Mouse (Mus musculus) olfactory bulb, adult 2 months (tissue): ENCODE data around the gene Tbata. TPM values are rescaled to one million over a fixed set of nuclear protein-coding genes. Genes with fewer than 3 reads are reported as not detected.
A peak's percentile ranks its signal among the peaks of the same experiment; 100 is the strongest.

Source experiments
- H3K27ac ChIP-seq: fragments of 200-500 bp; 2 replicates; pipeline ENCODE4 v1.5.1; 2012; ENCODE audit warnings: low read depth, low read length; ENCODE audit not compliant: insufficient read depth
- H3K4me1 ChIP-seq: fragments of 200-500 bp; 2 replicates; pipeline ENCODE4 v1.6.1; 2012; ENCODE audit warnings: low read length; ENCODE audit not compliant: control insufficient read depth, insufficient read depth
- H3K4me3 ChIP-seq: fragments of 200-500 bp; 2 replicates; pipeline ENCODE4 v1.5.1; 2012; ENCODE audit warnings: mild to moderate bottlenecking, low read depth, low read length, moderate library complexity; ENCODE audit not compliant: insufficient read depth
- CTCF ChIP-seq: fragments of 200-500 bp; IDR thresholded peaks from 2 replicates; pipeline ENCODE4 v1.5.1; 2012; ENCODE audit warnings: low read depth, mild to moderate bottlenecking, low read length, moderate library complexity; ENCODE audit not compliant: insufficient read depth
- POLR2A ChIP-seq: fragments of 200-500 bp; IDR thresholded peaks from 2 replicates; pipeline ENCODE4 v1.6.1; 2012; ENCODE audit warnings: mild to moderate bottlenecking, low read depth, low read length, moderate library complexity; ENCODE audit not compliant: insufficient read depth
- WGBS: fragments of 180-500 bp; shearing (Covaris S2); methylation state at CpG from one replicate; pipeline ENCODE4 v1.1.7; 2018; 5-methylcytosine and 5-hydroxymethylcytosine counted together
- polyA plus RNA-seq: library from polyadenylated mRNA; stranded (reverse); fragments of >200 nt; gene quantifications from 2 replicates; pipeline ENCODE4 v1.2.4, GENCODE M21; 2012; ENCODE audit warnings: low replicate concordance; ENCODE audit not compliant: missing spikeins, insufficient read depth, insufficient read length

The Tbata gene
- polyA plus RNA-seq, 1 experiment, result not detected

- TF ChIP-seq CTCF, result no peak
- TF ChIP-seq POLR2A, result no peak
- Histone ChIP-seq H3K4me3 (peak overlapping the region; percentile 77), H3K27ac (0 out of 2 replicates have a peak overlapping the region, but pooled peaks have one; percentile 63), H3K4me1 (no peaks in the 10 kb centered on the region)
- 0% methylated on average over 3 of the region's 3 CpGs for WGBS
Measured at GRCm38 (mm10) chr10:61145766-61146118, 26.0 kb upstream of the Tbata start.

- peak overlapping the region; percentile 77 for H3K4me3 ChIP-seq
- H3K4me1 ChIP-seq, result no peaks in the 10 kb centered on the region
- TF ChIP-seq POLR2A (no peak), CTCF (no peak)
- peak overlapping the region; percentile 63; the same call in 1 of the 2 replicates for H3K27ac ChIP-seq
- WGBS, result under 1% methylated on average over 52 of the region's 53 CpGs
Measured at GRCm38 (mm10) chr10:61146119-61146806, 25.5 kb upstream of the Tbata start.

GRCm38 (mm10) chr10:61146807-61147156, 25.0 kb upstream of the Tbata start:
- WGBS, result 1% methylated on average over 14 of the region's 14 CpGs
- Histone ChIP-seq H3K4me3 (peak overlapping the region; percentile 77), H3K4me1 (no peaks in the 10 kb centered on the region), H3K27ac (peak overlapping the region; percentile 74)
- no peak for TF ChIP-seq CTCF
- no peak for TF ChIP-seq POLR2A

- H3K4me1 ChIP-seq, result no peaks in the 10 kb centered on the region
- under 1% methylated on average over 82 of the region's 82 CpGs for WGBS
- peak within 1 kb of the TSS; percentile 77 for H3K4me3 ChIP-seq
- TF ChIP-seq POLR2A (peak; percentile 94), CTCF (peak; percentile 96)
- peak within 1 kb of the TSS; percentile 74 for H3K27ac ChIP-seq
Measured at GRCm38 (mm10) chr10:61147157-61148040, 24.4 kb upstream of the Tbata start, which contains the start of gene Sgpl1. Gene Sgpl1, minus strand, starts transcription at chr10:61147703.

GRCm38 (mm10) chr10:61149476-61149875, 22.3 kb upstream of the Tbata start:
- TF ChIP-seq CTCF (no peak), POLR2A (no peak)
- WGBS, result 95% methylated on average over 3 of the region's 3 CpGs
- H3K4me1 ChIP-seq, result no peaks in the 10 kb centered on the region
- H3K27ac ChIP-seq, result no peak overlapping the region
- no peak overlapping the region for H3K4me3 ChIP-seq

GRCm38 (mm10) chr10:61150616-61151015, 21.1 kb upstream of the Tbata start:
- Histone ChIP-seq H3K27ac (no peak overlapping the region), H3K4me3 (no peak overlapping the region), H3K4me1 (no peaks in the 10 kb centered on the region)
- 58% methylated on average over 6 of the region's 6 CpGs for WGBS
- no peak for TF ChIP-seq POLR2A
- TF ChIP-seq CTCF, result no peak

GRCm38 (mm10) chr10:61152131-61152530, 19.6 kb upstream of the Tbata start:
- TF ChIP-seq CTCF (no peak), POLR2A (no peak)
- H3K27ac ChIP-seq, result no peak overlapping the region
- no peak overlapping the region for H3K4me3 ChIP-seq
- no peaks in the 10 kb centered on the region for H3K4me1 ChIP-seq

- H3K4me1 ChIP-seq, result peaks cover 3% of the 10 kb centered on the region; the same call in 1 of the 2 replicates
- 53% methylated on average over 3 of the region's 3 CpGs for WGBS
- H3K27ac ChIP-seq, result no peak overlapping the region
- no peak overlapping the region for H3K4me3 ChIP-seq
- TF ChIP-seq CTCF (no peak), POLR2A (no peak)
Measured at GRCm38 (mm10) chr10:61155611-61156010, 16.1 kb upstream of the Tbata start.

GRCm38 (mm10) chr10:61156453-61156852, 15.3 kb upstream of the Tbata start:
- peaks cover 3% of the 10 kb centered on the region; the same call in 1 of the 2 replicates for H3K4me1 ChIP-seq
- H3K4me3 ChIP-seq, result no peak overlapping the region
- TF ChIP-seq POLR2A (no peak), CTCF (no peak)
- 84% methylated on average over 2 of the region's 2 CpGs for WGBS
- no peak overlapping the region for H3K27ac ChIP-seq
